Mouse (Mus musculus): ENCODE data around the gene Dock9. TPM values are rescaled to one million over a fixed set of nuclear protein-coding genes. Genes with fewer than 3 reads are reported as not detected.
A peak's percentile ranks its signal among the peaks of the same experiment; 100 is the strongest.

Dock9 gene
- polyA plus RNA-seq, 1 experiment from 2014 or later = 5.4 TPM

- H3K36me3 ChIP-seq = no peaks in the 10 kb centered on the region
- H3K4me1 ChIP-seq = peaks cover 24% of the 10 kb centered on the region
- no peaks in the 10 kb centered on the region for H3K9me3 ChIP-seq
- H3K4me3 ChIP-seq = no peak overlapping the region
- no peak overlapping the region for H3K27ac ChIP-seq
- ATAC-seq (ENCODE audit: low FRiP score, low read depth) = no peak
- peaks cover 12% of the 10 kb centered on the region for H3K27me3 ChIP-seq
- H3K4me2 ChIP-seq (replicated peaks) = no peak overlapping the region
- 73% methylated on average over 4 of the region's 4 CpGs for WGBS
- no peak overlapping the region for H3K9ac ChIP-seq
Observed at GRCm38 (mm10) chr14:121588451-121588850, 209.2 kb downstream of the Dock9 start.

- Histone ChIP-seq H3K36me3 (peaks cover 7% of the 10 kb centered on the region; the same call in 1 of the 2 replicates), H3K4me2 (replicated peaks) (peak overlapping the region; percentile 49), H3K4me3 (no peak overlapping the region), H3K27me3 (peaks cover 12% of the 10 kb centered on the region), H3K9ac (0 out of 2 replicates have a peak overlapping the region, but pooled peaks have one; percentile 19), H3K4me1 (peaks cover 15% of the 10 kb centered on the region), H3K9me3 (no peaks in the 10 kb centered on the region), H3K27ac (no peak overlapping the region)
- WGBS = 16% methylated on average over 21 of the region's 21 CpGs
- ATAC-seq (ENCODE audit: low FRiP score, low read depth) = peak; percentile 25; the same call in 1 of the 2 replicates
Observed at GRCm38 (mm10) chr14:121585906-121586765, 211.5 kb downstream of the Dock9 start.

GRCm38 (mm10) chr14:121579055-121579454 lies 218.6 kb downstream of the Dock9 start:
- WGBS = 37% methylated on average over 3 of the region's 3 CpGs
- Histone ChIP-seq H3K4me3 (no peak overlapping the region), H3K36me3 (peaks cover 19% of the 10 kb centered on the region; the same call in 1 of the 2 replicates), H3K27ac (no peak overlapping the region), H3K4me2 (replicated peaks) (no peak overlapping the region), H3K9me3 (no peaks in the 10 kb centered on the region), H3K4me1 (no peaks in the 10 kb centered on the region), H3K9ac (no peak overlapping the region), H3K27me3 (no peaks in the 10 kb centered on the region; the same call in 1 of the 2 replicates)
- ATAC-seq (ENCODE audit: low FRiP score, low read depth) = no peak; the same call in 1 of the 2 replicates

- H3K9me3 ChIP-seq = no peaks in the 10 kb centered on the region
- ATAC-seq (ENCODE audit: low FRiP score, low read depth) = no peak
Observed at GRCm38 (mm10) chr14:121573391-121573790, 224.2 kb downstream of the Dock9 start.

GRCm38 (mm10) chr14:121566794-121567201 lies 230.8 kb downstream of the Dock9 start:
- Histone ChIP-seq H3K4me1 (peaks cover 42% of the 10 kb centered on the region), H3K9ac (no peak overlapping the region), H3K36me3 (0 out of 2 replicates have a peak, but pooled peaks cover under 1% of the 10 kb centered on the region), H3K27me3 (peaks cover 8% of the 10 kb centered on the region), H3K27ac (0 out of 2 replicates have a peak overlapping the region, but pooled peaks have one; percentile 10), H3K4me2 (replicated peaks) (no peak overlapping the region), H3K4me3 (no peak overlapping the region), H3K9me3 (no peaks in the 10 kb centered on the region)
- ATAC-seq (ENCODE audit: low FRiP score, low read depth) = no peak
- WGBS = 46% methylated on average over 9 of the region's 9 CpGs

More at GRCm38 (mm10) chr14:121573391-121573790, 224.2 kb downstream of the Dock9 start:
- H3K4me1 ChIP-seq = no peaks in the 10 kb centered on the region
- H3K4me2 ChIP-seq (replicated peaks) = no peak overlapping the region
- no peak overlapping the region for H3K27ac ChIP-seq
- 95% methylated on average over 5 of the region's 5 CpGs for WGBS
- H3K36me3 ChIP-seq = peaks cover 8% of the 10 kb centered on the region; the same call in 1 of the 2 replicates
- no peak overlapping the region for H3K9ac ChIP-seq
- no peak overlapping the region for H3K4me3 ChIP-seq
- H3K27me3 ChIP-seq = no peaks in the 10 kb centered on the region

GRCm38 (mm10) chr14:121565930-121566329 lies 231.7 kb downstream of the Dock9 start:
- H3K9ac ChIP-seq = no peak overlapping the region
- H3K27ac ChIP-seq = no peak overlapping the region
- no peaks in the 10 kb centered on the region for H3K9me3 ChIP-seq
- no peak for ATAC-seq (ENCODE audit: low FRiP score, low read depth)
- peaks cover 11% of the 10 kb centered on the region for H3K27me3 ChIP-seq
- H3K4me3 ChIP-seq = no peak overlapping the region
- WGBS = 22% methylated on average over 6 of the region's 6 CpGs
- H3K4me2 ChIP-seq (replicated peaks) = peak overlapping the region; percentile 19
- H3K36me3 ChIP-seq = peaks cover 4% of the 10 kb centered on the region; the same call in 1 of the 2 replicates
- H3K4me1 ChIP-seq = peaks cover 42% of the 10 kb centered on the region

- H3K27ac ChIP-seq = no peak overlapping the region
- peaks cover 47% of the 10 kb centered on the region for H3K4me1 ChIP-seq
- H3K4me3 ChIP-seq = no peak overlapping the region
- no peak for ATAC-seq (ENCODE audit: low FRiP score, low read depth)
- H3K9me3 ChIP-seq = no peaks in the 10 kb centered on the region
- WGBS = 27% methylated on average over 7 of the region's 7 CpGs
- H3K9ac ChIP-seq = no peak overlapping the region
- no peak overlapping the region for H3K4me2 ChIP-seq (replicated peaks)
- peaks cover 4% of the 10 kb centered on the region; the same call in 1 of the 2 replicates for H3K36me3 ChIP-seq
- H3K27me3 ChIP-seq = peaks cover 11% of the 10 kb centered on the region
Observed at GRCm38 (mm10) chr14:121564656-121565055, 233.0 kb downstream of the Dock9 start.

- Histone ChIP-seq H3K4me3 (no peak overlapping the region), H3K27ac (no peak overlapping the region), H3K36me3 (peaks cover 4% of the 10 kb centered on the region; the same call in 1 of the 2 replicates), H3K27me3 (peaks cover 11% of the 10 kb centered on the region), H3K4me2 (replicated peaks) (no peak overlapping the region), H3K9me3 (no peaks in the 10 kb centered on the region), H3K9ac (no peak overlapping the region), H3K4me1 (peaks cover 47% of the 10 kb centered on the region)
- ATAC-seq (ENCODE audit: low FRiP score, low read depth) = no peak
- WGBS = 21% methylated on average over 4 of the region's 4 CpGs
Observed at GRCm38 (mm10) chr14:121563954-121564353, 233.7 kb downstream of the Dock9 start.

GRCm38 (mm10) chr14:121559026-121559425 lies 238.6 kb downstream of the Dock9 start:
- Histone ChIP-seq H3K9me3 (no peaks in the 10 kb centered on the region), H3K27me3 (peaks cover 17% of the 10 kb centered on the region), H3K36me3 (peaks cover 4% of the 10 kb centered on the region; the same call in 1 of the 2 replicates), H3K9ac (no peak overlapping the region), H3K4me3 (no peak overlapping the region), H3K4me1 (peaks cover 26% of the 10 kb centered on the region), H3K4me2 (replicated peaks) (no peak overlapping the region), H3K27ac (no peak overlapping the region)
- 86% methylated on average over 13 of the region's 13 CpGs for WGBS
- ATAC-seq (ENCODE audit: low FRiP score, low read depth) = no peak

GRCm38 (mm10) chr14:121556401-121557315 lies 241.0 kb downstream of the Dock9 start:
- Histone ChIP-seq H3K27me3 (peaks cover 8% of the 10 kb centered on the region; the same call in 1 of the 2 replicates), H3K36me3 (peaks cover 2% of the 10 kb centered on the region; the same call in 1 of the 2 replicates), H3K4me1 (peaks cover 17% of the 10 kb centered on the region), H3K9me3 (no peaks in the 10 kb centered on the region), H3K27ac (peak overlapping the region; percentile 1; the same call in 1 of the 2 replicates), H3K4me3 (no peak overlapping the region; the same call in 1 of the 2 replicates), H3K9ac (no peak overlapping the region), H3K4me2 (replicated peaks) (peak overlapping the region; percentile 33)
- ATAC-seq (ENCODE audit: low FRiP score, low read depth) = peak; percentile 62; the same call in 1 of the 2 replicates
- WGBS = 29% methylated on average over 21 of the region's 21 CpGs

- no peaks in the 10 kb centered on the region for H3K9me3 ChIP-seq
- no peak overlapping the region for H3K9ac ChIP-seq
- no peak overlapping the region for H3K27ac ChIP-seq
- no peak overlapping the region for H3K4me3 ChIP-seq
- peaks cover 5% of the 10 kb centered on the region; the same call in 1 of the 2 replicates for H3K36me3 ChIP-seq
- H3K27me3 ChIP-seq = peaks cover 9% of the 10 kb centered on the region
- H3K4me1 ChIP-seq = peaks cover 12% of the 10 kb centered on the region
- no peak for ATAC-seq (ENCODE audit: low FRiP score, low read depth)
- H3K4me2 ChIP-seq (replicated peaks) = no peak overlapping the region
Observed at GRCm38 (mm10) chr14:121553785-121554184, 243.9 kb downstream of the Dock9 start.

Data from limb, embryonic 13.5 days (tissue).